Mouse (Mus musculus): ENCODE measurements around the gene Tbc1d24.

Gene Tbc1d24

DNA sequence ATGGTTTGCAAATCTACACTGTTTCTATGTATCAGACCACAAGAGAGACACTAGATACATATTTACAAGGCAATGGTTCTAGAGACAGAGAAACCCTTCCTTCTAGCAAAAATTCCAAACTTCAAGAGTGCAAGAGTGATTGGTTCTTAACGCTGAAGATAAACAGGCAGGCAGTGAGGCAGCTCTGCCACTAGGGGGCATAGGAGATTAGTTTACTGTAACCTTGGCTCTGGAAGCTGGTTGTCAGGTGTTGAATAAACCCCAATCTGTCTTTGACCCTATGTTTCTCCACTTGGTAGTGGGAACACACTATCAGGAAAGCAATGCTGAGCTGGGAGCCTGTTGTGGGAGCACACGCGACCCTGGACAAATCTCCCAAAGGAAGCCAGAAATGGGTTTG lies 31.9 kb downstream of the Tbc1d24 start:
- DNase-seq (ENCODE audit: low spot score in 2 of 2), result no peak

GRCm38 (mm10) chr17:24171738-24172137 lies 33.6 kb downstream of the Tbc1d24 start:
- no peak for DNase-seq (ENCODE audit: low spot score in 2 of 2)

DNA sequence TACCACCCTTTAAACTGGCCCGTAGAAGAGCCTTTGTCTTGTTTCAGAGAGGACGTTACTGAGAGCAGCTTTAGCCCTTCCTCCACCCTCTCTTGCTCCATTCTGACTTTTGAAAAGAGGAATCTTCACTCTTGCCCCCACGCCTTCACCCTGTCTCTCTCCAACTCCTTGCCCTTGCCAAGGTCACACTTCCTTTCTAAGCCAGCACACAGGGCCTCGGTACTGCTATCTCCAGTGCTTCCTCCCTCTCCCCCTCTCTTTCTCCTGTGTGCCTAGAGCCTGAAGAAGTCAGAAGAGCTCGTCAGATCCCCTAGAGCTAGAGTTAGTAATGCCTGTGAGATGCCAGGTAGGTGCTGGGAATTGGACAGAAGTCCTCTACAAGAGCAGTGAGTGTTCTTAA lies 34.6 kb downstream of the Tbc1d24 start:
- DNase-seq (ENCODE audit: low spot score in 2 of 2), result no peak

DNA sequence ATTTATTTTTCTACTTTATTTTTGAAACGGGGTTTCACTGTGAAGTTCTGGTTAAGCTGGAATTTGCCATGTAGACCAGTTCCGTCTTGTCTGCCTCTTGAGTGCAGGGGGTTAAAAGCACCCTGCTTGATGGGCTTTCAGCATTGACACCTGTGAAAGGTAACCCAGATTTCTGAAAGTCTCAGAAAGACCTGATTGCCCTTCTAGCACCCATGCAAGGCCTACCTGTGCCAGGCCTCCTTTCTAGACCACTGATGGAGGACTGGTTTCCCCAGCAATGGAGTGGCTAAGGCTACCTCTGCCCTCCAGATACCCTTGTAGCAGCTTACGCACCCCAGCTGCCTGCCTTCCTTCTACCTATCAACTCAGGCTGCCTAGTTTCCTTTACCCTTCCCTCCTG lies 35.2 kb downstream of the Tbc1d24 start:
- DNase-seq (ENCODE audit: low spot score in 2 of 2), result no peak

- DNase-seq (ENCODE audit: low spot score in 2 of 2), result peak; percentile 90 to 93
Measured at GRCm38 (mm10) chr17:24169317-24170065, 35.9 kb downstream of the Tbc1d24 start, which contains the start of gene Atp6v0c. Gene Atp6v0c (minus strand): TSS chr17:24169702.

DNA sequence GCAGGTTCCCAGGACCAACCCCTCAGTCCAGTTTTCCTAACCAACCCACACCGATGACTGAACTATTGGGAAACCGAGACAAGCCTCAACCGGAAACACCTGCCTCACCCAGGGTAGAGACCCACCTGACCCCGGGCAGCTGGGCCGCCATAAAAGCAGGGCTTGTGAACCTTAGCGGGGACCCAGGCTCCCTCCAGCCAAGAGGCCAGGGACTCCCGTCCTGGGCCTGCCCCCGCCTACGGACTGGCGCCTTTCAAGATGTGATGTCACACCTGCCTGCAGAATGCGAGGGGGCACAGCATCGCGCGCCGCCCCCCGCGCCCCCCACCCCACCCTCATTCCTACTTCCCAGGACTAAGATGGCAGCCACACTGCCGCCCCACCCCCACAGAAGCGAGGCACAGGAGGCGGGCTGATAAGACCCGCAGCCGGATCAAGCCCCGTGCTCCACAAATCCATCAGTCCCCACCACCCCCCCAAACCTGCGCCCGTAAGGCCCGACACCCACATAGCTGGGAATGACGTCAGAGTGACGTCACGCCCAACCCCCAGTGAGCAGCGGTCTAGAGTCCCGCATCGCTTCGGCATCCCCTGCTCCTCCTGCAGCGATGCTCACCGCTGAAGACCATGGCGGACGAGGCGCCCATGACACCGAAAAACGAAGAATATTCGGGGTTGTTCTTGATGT lies 36.6 kb downstream of the Tbc1d24 start:
- peak in 1 of 2 experiments; percentile 47 for DNase-seq (ENCODE audit: low spot score in 2 of 2)

DNA sequence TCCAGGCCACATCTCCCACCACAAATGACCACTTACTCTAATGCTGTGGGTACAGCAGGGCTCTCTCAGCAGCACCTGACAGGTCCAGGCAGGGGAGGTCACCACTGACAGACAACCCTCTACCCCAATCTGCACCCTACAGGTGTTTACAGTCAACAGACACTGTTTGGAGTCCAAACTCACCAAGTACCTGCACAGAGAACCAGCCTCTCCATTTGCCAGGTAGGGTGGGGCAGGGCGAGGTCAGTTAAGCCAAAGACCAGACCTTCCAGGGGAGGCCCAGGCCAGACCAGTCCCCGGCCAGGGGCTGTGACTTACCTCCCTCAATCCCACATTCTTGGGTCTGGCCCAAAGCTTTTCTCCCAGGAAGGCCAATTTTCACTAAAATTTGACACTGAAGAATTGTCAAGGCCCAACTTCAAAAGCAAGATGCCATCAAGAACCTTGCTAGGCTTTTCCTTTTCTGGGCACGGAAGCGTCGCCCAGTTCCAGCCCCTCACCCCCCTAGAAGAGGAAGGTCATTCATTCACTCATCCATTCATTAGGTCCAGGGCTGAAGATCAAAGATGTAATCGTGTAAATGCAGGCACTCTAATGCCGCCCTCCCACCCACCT lies 37.4 kb downstream of the Tbc1d24 start:
- no peak for DNase-seq (ENCODE audit: low spot score in 2 of 2)

- DNase-seq (ENCODE audit: low spot score in 2 of 2), result no peak
Measured at GRCm38 (mm10) chr17:24167120-24167519, 38.2 kb downstream of the Tbc1d24 start.

- DNase-seq (ENCODE audit: low spot score in 2 of 2), result no peak
Measured at GRCm38 (mm10) chr17:24164566-24165259, 40.6 kb downstream of the Tbc1d24 start.

DNA sequence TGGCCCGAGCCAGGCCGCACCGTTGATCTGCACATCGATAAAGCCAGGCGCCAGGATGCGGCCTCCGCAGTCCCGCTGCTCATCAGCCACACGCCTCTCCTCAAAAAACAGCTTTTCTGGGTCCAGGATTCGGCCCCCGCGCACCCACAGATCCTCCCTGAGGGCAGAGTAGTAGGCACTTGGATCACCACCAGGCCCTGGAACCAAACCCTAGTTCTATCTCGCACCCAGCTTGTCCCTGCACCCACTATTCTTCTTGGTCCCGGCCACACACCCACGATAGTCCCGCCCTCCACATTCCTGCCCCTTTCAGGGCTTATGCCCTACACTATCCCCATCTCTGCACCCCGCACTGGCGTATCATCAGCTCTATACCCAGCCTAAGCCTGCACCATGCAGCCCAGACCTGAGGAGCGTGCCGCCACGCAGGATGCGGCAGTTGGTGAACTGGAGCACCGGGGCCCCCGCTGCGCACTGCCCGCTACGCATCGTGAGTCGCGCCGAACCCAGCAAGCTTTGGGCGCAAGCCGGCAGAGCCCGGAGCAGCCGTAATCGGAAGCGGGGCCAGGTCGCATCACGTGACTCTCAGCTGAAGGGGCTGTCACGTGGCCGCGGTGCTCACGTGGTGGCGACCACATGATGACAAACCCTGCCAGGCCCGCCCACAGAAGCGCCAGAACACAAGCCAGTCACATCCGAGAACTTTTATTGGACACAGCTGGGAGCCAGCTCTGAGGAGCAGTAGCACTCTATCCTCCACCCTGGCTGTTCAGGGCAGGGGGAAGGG lies 42.0 kb downstream of the Tbc1d24 start, which contains the start of gene Amdhd2:
TSS of gene Amdhd2 (minus strand) at position 591 of the 787 bp plus-strand sequence.
- peak; percentile 95 to 99 for DNase-seq (ENCODE audit: low spot score in 2 of 2)

DNA sequence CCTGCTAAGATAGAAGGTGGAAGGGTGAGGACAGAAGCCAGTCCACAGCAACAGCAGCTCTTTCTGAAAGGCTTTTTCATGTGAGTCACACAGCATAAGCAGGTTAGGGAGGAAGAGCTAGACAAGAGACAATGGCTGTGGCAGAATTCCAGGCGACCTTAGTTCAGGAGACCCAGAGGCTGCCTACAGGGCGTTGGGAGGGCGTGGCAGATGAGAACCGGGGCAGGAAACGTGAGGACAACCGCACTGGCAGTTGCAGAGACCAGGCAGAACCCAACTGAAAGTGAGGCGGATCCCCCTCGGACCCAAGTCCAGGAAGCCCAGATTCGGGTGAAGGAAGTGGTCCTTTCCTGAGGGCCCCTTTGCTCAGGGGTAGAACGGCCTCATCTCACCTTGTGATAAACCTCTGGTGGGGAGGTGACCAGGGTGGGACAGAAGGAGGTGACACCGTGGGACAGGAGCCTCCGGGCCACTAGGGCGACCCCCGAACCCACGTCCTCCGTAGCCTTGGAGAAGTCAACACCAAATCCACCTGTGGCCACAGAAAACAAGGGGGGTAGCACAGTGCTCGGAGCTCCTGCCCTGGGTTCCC lies 42.7 kb downstream of the Tbc1d24 start:
- no peak for DNase-seq (ENCODE audit: low spot score in 2 of 2)

DNA sequence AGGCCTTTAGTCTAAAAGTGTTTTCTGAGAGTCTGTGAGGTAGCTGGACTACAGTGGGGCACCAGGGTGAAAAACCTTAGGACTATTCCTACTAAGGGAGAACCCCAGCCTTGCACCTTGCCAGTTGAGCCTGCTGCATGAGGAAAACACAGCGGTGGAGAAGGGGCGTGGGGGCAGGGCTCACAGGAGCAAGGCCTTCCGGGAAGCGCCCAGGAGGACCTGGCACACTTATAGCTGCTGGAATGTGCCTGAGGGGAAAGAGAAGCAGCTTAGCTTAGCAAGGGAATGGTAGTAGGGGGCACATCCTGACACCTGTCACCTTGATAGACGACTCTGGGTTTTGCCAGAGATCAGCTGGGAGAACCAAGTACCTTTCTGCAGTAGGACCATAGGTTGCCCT lies 43.9 kb downstream of the Tbc1d24 start:
- DNase-seq (ENCODE audit: low spot score in 2 of 2), result no peak

GRCm38 (mm10) chr17:24157526-24157925 lies 47.8 kb downstream of the Tbc1d24 start:
- DNase-seq (ENCODE audit: low spot score in 2 of 2), result no peak

GRCm38 (mm10) chr17:24157121-24157520 lies 48.2 kb downstream of the Tbc1d24 start:
- no peak for DNase-seq (ENCODE audit: low spot score in 2 of 2)

DNA sequence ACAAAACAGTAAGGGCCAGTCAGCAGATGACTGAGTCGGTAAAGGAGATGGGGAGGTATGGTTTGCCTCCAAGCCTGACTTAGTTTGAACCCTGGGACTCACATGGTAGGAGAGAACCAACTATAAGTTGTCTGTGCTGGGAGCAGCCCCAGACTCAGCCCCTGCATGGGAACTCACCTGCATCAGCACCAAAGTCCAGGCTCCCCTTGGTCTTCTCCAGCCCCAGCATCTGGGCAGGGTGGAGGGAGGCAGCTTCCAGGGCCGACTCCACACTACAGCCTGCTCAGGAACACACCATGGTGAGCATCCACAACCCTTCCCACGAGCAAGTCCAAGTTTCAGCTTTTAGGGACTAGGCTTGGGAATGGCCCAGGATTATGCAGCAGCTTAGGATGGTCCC lies 49.0 kb downstream of the Tbc1d24 start:
- DNase-seq (ENCODE audit: low spot score in 2 of 2), result no peak

DNA sequence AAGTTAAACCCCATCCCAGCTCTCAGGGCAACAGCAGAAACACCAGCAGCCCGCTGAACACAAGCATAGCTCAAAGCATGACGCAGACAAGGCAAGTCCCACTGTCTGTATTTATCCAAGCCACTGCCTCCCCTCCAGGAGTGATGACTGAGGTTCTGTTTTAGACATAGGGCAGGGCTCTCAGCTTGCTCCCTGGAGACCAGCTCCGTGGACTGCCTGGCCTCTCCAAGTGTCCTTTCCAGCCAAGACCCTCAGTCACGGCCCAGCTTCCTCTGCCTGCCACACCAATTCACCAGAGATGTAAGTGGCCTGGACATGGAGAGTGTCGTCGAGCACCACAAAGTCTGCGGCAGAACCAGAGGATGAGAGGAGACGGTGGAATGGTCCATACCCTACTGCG lies 49.6 kb downstream of the Tbc1d24 start:
- DNase-seq (ENCODE audit: low spot score in 2 of 2), result no peak

DNA sequence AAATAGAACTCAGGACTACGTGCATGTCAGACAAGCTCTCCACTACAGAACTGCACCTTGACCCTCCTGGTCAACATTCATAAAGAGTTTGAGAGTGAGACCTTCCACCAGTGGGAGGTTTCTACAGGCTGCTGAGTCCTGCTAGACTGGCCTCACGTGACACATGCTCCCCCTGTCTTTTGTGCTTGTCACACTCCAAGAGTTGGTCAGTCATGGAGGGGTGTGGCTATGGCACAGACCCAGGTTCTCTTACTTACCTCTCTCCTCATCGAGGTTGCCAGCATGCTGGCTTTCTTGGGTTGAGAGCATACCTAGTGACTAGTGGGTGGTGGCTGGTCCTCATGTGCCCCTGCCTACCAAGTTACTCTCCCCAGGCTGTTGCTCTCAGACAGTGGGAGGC lies 50.9 kb downstream of the Tbc1d24 start:
- DNase-seq (ENCODE audit: low spot score in 2 of 2), result no peak

GRCm38 (mm10) chr17:24151890-24152563 lies 53.3 kb downstream of the Tbc1d24 start:
- DNase-seq (ENCODE audit: low spot score in 2 of 2), result peak; percentile 68 to 84

- no peak for DNase-seq (ENCODE audit: low spot score in 2 of 2)
Measured at GRCm38 (mm10) chr17:24151382-24151781, 54.0 kb downstream of the Tbc1d24 start.

GRCm38 (mm10) chr17:24150824-24151223 lies 54.5 kb downstream of the Tbc1d24 start, which contains the start of gene Pdpk1:
Gene Pdpk1 (minus strand): TSS chr17:24150924.
- no peak for DNase-seq (ENCODE audit: low spot score in 2 of 2)
